Mouse (Mus musculus) kidney, postnatal 25 days (tissue): ENCODE measurements around the gene Pard6a.

Source experiments
- DNase-seq, 2 experiments: peaks; one replicate each; pipeline ENCODE4 v3.0.0; 2021; ENCODE audit warnings: mixed read lengths in 2 of 2

Pard6a gene

DNA sequence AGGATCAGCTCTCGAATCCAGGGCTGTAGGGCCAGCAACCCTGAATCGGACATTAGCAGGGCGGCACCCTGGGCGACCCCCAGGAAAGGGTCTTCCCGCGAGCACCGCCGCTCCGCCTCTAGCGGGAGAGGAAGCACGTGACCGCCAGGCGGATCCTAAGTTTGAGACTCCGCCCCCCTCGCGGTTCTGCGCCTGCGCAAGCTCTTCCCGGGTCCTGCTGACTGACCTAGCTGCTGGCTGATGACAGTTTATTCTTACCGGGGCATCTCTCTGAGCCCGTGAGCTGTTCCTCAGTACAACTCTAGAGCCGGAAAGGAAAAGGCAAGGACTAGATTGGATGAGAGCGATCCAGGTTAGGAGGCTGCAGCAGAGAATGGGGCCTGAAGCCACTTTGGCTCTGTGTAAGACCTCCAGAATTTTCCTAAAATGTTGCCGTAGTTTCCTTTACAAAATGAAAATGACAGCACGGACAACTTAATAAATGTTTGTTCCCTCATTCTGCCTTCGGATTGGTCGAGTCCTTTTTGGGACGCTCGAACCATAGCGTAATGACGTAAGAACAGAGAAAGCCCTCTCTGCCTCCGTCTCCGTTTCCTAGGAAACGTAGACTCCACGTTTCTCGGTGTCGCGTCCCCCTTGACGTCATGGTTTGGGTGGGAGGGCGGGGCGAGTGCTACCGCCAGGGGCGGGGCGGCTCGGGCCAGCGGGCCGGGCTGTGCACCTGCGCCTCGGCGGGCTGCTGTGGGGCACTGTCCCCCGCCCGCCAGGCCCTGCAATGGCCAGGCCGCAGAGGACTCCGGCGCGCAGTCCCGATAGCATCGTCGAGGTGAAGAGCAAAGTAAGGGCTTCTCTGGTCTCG, at the start of gene Pard6a, which contains the start of gene Acd:
Gene Pard6a (plus strand): TSS at position 183 of the 859 bp plus-strand sequence.
Gene Acd (minus strand): TSS at position 137 of the 859 bp plus-strand sequence.
- peak; percentile 97 for DNase-seq

DNA sequence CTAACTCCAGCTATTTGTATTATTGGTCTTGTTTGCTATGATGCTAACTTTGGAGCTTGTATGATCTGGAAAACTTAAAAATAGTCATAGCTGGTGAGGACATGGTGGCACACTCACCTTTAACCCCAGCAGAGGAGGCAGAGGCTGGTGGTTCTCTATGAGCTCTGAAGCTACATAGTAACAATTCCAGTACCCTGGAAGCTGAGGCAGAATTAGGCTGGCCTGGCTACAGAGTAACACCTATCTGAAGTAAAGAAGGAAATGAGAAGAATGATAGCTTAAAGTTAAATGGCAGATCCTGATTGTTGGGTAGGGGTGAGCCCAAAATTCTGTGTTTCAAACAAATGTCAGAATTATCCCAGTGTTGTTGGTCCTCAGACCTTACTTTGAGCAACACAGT, 43.3 kb upstream of the Pard6a start:
- DNase-seq = no peak

DNA sequence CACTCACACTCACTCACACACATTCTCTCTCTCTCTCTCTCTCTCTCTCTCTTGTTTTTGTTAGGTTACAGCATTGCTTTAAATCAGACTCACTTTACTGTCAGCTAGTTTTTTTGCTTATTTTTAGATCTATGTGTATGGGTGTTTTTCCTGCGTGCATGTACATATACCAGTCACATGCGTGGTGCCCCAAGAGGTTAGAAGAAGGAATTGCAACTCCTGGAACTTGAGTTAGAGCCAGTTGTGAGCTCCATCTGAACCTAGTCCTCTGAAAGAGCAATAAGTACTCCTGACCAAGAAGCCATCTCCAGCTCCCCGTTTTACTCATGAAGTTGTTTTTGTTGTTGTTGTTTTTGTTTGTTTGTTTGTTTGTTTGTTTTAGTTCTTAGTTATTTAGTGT, 39.8 kb upstream of the Pard6a start:
- DNase-seq = peak in 1 of 2 experiments; percentile 36

DNA sequence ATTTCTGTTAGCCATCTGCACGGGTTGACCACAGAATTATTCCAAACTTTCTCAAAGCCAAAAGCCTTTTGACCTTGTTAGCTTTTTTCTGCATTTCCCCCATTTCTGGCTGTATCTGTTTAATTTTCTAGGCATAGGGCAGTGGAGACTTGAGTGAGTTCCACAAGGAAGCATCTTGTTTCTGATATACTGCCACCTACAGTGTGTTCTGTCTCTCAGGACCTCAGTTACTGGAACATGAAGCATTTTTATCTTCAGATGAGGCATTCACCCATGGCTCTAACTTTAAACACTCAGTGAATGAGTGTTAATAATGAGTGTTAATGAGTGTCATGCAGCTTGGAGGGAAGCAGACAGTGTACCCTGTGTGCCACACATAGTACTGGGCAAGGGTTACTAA, 23.1 kb upstream of the Pard6a start:
- no peak for DNase-seq

DNA sequence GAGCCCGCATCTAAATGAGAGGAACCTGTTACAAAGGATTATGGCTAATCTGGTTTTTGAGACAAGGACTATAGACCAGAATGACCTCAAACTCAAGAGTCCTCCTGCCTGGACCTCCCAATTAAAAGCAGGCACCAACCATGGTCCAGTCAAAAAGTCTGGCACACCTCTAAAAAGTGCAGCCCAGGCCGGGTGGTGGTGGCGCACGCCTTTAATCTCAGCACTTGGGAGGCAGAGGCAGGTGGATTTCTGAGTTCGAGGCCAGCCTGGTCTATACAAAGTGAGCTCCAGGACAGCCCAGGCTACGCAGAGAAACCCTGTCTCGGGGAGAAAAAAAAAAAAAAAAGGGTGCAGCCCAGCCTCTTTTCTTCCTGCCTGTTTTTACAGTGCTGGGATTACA, 15.6 kb upstream of the Pard6a start:
- no peak for DNase-seq

DNA sequence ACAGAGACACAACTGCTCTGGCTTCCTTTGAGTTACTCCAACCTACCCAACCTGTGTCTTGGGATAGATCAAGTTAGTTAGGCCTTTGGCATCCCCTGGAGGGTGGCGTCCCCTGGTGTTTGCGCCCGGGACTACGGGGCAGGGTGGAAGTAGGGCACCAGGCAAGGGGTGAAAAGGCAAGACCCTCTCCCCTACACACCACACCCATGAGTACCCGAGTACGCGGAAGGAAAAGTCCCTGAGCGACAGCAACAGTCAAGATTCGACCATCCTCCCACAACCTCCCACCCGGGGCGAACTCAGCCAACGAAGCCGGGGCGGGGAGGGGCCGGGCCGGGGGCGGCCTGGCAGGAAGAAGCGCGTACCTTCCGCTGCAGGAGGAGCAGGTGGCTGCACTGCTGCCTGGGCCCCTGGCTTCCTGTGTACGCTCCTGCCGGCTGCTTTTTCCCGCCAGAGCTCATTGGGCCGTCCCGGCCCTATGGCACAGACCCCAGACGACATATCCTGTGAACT, 15.1 kb upstream of the Pard6a start, which contains the start of gene Carmil2:
Gene Carmil2 (plus strand): TSS at position 479 of the 513 bp plus-strand sequence.
- peak; percentile 68 to 73 for DNase-seq

DNA sequence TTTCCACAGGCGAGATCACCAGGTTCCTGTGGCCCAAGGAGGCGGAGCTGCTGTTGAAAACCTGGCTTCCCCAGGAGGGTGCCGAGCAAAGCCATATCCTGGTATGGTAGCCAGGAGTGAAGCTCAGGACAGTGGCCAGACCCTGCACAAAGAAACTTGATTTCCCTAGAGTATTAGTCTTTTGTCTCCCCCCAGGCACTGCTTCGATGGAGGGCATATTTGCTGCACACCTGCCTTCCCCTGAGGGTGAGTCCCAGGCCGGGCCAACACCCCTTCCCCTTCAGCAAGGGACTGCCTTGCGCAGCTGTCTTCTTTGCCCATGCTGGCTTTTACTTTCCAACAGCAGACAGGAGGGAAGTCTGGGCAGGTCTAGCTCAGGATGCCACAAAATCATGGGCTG, 14.4 kb upstream of the Pard6a start:
- DNase-seq = no peak

DNA sequence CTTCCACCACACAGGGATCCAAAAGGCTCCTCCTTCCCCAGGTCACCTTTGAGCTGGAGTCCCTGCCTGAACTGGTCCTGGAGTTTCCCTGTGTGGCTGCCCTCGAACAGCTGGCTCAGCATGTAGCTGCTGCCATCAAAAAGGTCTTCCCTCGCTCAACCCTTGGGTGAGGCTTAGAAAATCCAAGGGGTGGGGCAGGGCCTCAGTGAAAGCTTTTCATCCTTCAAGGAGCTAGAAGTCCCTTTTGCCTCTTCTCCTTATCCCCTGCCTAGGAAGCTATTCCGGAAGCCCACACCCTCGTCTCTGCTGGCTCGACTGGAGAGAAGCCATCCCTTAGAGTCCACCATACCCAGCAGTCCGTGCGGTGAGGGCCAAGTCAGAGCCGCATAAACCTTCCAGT, 13.4 kb upstream of the Pard6a start:
- no peak for DNase-seq

DNA sequence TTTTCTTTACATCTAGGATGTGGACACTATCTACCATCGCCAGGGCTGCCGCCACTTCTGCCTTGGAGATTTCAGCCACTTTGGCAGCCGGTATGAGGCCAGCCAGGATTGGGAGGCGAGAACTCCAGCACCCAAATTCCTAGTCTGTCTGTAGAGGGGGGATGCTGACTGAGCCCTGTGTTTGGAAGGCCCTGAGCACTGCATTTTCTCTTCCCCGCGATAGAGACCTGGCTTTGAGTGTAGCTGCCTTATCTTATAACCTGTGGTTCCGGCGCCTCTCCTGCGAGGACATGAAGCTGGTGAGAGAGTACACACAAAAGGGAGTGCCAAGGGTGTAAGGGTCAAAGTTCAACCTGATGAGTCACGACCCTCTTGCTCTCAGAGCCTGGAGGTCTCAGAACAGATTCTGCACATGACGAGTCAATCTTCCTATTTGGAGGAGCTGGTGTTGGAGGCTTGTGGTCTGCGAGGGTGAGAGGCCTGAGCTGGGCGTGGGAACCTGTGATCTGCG, 12.7 kb upstream of the Pard6a start:
- DNase-seq = no peak

DNA sequence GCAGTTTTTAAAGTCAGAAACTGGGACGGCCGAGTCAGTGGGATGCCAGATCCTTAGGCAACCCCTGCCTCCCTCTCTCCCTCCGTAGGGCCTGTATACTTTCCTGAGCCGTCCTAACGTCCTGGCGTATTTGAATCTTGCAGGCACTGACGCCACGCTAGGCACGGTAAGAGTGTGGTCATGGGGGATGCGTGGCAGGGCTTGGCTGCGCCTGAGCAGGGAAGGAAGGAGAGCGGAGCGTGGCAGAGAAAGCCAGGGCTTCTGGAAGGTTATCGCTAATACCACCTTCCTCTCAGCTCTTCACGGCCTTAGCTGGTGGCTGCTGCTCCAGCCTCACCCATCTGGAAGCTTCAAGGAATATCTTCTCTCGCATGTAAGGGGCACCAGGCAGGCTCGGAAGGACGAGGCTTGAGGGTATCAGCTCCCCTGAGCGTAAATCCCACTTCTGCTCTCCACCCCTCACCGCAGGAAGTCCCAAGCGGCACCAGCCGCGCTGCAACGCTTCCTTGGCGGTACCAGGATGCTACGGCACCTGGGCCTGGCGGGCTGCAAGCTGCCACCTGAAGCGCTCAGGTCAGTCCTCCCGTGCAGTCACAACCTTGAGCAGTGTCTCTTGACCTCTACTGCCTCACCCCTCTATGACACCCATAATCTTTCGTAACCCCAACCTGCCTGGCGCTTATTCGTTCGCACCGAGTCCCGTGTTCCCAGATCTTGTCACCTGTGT, 11.5 kb upstream of the Pard6a start:
- no peak for DNase-seq

DNA sequence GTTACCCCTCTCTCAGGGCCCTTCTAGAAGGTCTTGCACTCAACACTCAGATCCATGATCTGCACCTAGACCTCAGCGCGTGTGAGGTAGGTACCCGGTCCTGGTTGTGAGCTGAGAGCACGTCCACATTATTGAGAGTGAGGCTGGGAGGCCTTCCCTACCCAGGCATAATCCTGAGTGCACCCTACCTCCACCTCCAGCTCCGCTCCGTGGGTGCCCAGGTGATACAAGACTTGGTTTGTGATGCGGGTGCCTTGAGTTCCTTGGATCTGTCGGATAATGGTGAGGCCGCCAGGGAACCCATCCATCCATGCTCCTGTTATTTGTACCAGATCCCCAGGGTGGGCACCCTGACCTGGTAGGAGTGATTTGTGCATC, 11.0 kb upstream of the Pard6a start:
- no peak for DNase-seq

DNA sequence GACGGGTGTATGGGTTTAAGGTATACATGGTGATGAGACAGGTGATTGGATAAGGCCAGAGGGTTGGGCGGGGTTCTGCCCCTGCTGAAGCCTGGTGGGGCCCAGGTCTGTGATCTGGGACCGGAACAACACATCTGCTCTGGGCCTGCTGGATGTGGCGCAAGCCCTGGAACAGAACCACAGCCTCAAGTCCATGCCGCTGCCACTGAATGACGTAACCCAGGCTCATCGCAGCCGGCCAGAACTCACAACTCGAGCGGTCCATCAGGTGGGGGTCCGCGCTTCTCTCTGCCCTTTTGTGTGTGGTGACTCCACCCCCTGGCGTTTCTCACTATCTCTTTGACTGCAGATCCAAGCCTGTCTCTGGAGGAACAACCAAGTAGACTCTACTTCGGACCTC, 10.0 kb upstream of the Pard6a start:
- no peak for DNase-seq

DNA sequence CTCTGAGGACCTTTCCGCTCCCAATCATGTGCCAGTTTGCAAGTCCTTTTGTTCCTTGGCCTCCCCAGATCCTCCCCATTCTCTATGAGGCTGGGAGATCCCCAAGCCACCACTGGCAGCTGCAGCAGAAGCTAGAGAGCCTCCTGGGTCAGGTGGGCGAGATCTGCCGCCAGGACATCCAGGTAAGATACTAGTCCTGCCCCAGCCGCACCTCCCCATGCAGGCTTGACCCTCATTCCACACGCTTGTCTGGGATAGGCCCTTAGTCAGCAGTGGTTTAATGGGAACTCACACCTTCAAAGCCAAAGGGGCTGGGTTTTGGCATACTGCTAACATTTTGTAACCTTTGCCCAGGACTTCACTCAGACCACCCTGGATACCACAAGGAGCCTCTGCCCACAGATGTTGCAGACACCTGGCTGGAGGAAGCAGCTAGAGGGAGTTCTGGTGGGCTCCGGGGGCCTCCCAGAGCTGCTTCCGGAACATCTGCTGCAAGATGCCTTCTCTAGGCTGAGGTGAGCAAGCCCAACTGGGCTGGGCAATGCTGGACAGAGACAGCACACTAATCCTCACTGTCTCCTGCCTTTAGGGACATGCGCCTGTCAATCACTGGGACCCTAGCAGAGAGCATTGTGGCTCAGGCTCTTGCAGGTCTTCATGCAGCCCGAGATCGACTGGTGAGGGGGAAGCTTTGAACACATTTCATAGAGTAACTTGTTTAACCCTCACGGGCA, 8.3 kb upstream of the Pard6a start:
- no peak for DNase-seq

DNA sequence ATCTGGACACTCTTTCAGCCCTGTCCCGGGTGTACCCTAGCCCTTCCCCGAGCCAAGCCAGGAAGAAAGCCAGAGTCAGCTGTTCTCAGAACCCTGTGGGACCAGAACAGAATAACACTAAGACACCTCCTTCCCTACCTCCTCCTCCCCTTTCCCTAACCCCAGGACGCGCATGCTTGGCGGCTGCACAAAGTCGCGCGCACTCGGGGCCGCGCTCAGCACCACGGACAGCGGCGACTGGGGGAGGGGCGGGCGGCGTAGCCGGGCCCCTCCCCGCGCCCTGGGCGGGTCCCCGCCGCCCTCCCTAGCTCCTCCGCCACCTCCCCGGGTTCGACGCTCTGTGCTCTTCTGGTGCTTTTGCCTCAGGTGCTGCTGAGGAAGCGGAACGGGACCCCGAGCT, 7.3 kb upstream of the Pard6a start:
- DNase-seq = peak; percentile 75 to 83

DNA sequence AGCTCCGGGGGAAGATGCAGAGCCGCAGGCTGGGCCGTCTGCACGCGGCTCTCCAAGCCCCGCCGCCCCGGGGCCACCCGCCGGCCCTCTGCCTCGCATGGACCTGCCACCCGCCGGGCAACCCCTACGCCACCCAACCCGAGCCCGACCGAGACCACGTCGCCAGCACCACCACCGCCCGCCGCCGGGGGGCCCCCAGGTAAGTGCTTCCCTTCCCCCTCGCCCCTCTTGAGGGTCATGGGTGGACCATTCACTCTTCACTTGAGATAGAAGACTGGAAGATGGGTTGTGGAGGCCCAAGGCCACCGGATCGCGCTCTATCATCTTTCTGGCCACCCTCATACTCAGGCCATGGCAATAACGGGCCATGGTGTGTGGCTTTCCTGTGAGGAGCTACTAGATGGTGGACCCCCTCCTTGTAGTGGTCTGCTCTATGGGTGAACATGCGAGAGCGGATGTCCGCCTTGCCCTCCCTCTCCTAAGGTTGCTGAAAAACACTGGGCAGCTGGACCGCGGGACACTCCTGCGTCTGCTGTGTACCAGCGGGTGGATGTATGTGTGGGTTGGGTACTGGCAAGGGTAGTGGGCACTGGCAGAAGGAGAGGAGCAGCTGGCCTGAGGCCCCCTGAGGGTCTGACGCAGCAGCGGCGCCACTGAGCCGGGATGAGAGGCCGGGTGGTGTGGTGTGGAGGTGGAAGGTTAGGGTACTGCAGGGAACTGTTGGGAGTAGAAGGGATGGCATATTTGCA, 6.7 kb upstream of the Pard6a start:
- no peak for DNase-seq

DNA sequence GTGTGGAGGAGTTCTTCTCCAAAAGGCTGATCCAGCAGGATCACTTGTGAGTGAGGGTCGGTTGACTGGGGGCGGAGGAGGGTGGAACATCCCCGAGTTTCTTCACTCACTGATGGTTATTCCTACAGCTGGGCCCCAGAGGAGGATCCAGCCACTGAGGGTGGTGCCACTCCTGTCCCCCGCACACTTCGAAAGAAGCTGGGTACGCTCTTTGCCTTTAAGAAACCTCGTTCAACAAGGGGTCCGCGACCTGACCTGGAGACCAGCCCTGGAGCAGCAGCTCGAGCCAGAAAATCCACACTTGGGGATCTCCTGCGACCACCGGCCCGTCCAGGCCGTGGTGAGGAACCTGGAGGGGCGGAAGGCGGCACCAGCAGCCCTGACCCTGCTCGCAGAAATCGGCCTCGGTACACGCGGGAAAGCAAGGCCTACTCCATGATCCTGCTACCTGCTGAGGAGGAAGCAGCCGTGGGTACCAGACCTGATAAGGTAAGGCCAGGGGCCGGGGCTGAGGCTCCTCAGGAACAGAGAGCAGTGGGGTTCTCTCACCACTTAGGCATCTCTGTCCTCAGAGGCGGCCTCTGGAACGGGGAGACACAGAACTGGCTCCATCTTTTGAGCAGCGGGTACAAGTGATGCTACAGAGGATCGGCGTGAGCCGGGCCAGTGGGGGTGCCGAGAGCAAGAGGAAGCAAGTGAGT, 5.7 kb upstream of the Pard6a start:
- no peak for DNase-seq

DNA sequence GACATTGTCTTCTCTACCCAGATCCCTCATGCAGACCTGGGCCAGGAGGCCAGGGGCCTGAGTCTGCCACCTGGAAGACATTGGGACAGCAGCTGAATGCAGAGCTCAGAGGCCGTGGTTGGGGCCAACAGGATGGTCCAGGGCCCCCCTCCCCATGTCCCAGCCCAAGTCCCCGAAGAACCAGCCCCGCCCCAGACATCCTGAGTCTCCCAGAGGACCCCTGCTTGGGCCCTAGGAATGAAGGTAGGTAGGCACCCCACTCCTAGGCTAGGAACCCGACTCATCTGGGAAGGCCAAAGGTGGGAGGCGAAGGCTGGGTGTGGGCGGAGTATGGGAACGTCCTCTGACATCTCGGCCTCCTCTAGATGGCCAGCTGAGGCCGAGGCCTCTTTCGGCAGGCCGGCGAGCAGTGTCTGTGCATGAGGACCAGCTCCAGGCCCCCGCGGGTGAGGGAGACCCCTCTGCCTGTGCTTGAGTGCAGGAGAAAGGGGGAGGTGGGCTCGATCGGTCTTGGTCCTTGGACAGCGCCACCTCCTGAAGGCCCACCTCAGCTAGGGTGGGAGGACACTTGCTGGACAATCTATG, 3.7 kb upstream of the Pard6a start:
- peak in 1 of 2 experiments; percentile 44 for DNase-seq

DNA sequence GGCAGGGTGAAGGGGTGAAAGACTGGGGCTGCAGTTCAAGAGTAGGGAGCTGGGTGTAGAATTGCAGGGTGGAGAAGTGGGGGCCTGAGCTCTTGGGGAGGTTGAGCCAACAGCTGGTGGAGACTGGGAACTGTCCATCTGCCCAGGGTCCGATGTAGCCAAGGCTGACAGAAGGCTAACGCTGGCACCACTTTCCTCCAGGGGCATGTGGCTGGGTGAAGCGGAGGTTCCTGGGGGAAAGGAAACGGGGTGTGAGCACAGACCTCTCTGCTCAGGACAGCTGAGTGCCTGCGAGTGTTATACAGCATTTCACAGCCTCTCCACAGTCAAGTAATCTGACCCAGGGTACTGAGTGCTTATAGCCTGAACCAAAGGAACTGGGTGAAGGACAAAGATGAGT, 2.2 kb upstream of the Pard6a start:
- DNase-seq = no peak

DNA sequence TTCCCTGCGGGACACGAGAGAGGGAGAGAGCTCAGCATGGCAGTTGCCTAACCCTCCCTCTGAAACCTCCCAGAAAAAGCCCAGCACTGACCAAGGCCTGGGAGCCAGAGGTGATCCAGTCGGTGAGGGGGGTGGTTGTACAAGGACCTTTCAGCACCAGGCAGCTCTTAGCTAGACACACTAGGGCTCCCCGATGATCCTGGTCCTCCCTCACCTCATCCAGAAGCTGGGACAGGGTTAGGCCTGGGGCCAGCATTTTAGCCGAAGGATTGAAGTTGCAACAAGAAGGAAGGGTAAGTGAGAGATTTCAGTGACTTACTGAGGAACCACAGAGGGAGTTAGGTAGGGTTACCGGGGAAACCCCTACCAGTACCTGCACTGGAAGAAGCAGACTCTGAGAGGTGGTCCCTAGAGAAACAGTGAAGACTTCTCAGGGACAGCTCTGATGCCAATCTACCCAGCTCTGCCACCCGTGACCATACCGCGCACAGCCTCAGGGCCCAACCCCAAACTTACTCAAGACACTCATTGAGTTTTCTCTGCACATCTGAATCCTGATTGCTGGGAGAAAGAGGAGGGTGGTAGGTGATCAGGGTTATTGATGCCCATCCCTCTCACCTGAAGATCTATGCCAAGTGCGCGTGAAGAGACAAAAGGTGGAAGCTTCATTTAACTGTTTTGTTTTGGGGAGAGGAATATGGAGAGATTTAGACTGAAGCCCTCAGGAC, 1.3 kb upstream of the Pard6a start:
- DNase-seq = no peak

DNA sequence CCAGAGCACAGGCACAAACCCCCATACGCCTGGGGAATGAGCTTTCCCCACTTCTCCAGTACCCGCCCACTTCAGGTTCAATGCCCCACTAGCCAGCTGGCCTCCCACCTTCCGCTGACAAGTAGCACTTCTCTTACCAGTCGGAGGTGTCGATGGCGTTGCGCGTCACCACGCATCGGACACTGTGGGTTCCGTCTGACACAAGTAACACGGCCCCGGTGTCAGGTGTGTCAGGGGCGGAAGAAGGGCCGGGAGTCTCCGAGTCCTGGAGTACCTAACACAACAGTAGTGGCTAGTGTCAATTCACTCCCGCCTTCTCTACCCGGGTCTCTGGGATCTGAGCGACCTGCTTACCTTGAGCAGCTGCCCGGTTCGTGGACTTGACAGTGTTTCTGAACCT, 382 bp upstream of the Pard6a start:
- peak; percentile 62 to 82 for DNase-seq
